Mouse (Mus musculus): ENCODE data around the gene Ppdpf. TPM values are rescaled to one million over a fixed set of nuclear protein-coding genes. Genes with fewer than 3 reads are reported as not detected.

The Ppdpf gene
- polyA plus RNA-seq, 1 experiment from 2014 or later: 402 TPM

DNA sequence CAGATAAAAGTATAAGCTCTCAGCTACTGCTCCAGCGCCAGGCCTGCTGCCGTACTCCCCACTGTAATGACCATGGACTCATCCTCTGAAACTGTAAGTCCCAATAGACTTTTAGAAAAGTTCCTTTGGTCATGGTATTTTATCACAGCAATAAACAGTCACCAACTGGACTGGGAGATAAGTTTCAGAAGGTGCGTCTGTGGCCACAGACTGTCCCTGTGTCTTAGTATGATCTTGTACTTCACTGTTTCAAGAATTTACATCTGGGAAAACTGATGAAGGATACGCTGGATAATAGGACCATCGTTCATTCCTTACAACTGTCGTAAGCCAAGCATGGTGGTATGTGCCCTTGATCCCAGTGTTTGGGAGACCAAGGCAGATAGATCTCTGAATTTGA, 29.0 kb downstream of the Ppdpf start:
- no peak overlapping the region for H3K27ac ChIP-seq (ENCODE audit: low read depth, low read length)
- H3K4me2 ChIP-seq (ENCODE audit: low read depth): no peak overlapping the region
- no peak overlapping the region for H3K4me3 ChIP-seq (ENCODE audit: low read depth, low read length)
- WGBS: 95% methylated on average over 6 of the region's 6 CpGs
- peaks cover 21% of the 10 kb centered on the region for H3K4me1 ChIP-seq (ENCODE audit: control insufficient read depth, insufficient read depth, low read length)
- ATAC-seq (ENCODE audit: insufficient read depth, low FRiP score, low TSS enrichment) (no peak), DNase-seq (ENCODE audit: low spot score) (no peak)
- H3K9me3 ChIP-seq (ENCODE audit: control insufficient read depth, low read length): no peaks in the 10 kb centered on the region
- H3K36me3 ChIP-seq (ENCODE audit: control insufficient read depth, insufficient read depth, low read length): no peaks in the 10 kb centered on the region
- peaks cover 31% of the 10 kb centered on the region for H3K27me3 ChIP-seq (ENCODE audit: control insufficient read depth, insufficient read depth, low read length)
- H3K9ac ChIP-seq (ENCODE audit: low read length): no peak overlapping the region

DNA sequence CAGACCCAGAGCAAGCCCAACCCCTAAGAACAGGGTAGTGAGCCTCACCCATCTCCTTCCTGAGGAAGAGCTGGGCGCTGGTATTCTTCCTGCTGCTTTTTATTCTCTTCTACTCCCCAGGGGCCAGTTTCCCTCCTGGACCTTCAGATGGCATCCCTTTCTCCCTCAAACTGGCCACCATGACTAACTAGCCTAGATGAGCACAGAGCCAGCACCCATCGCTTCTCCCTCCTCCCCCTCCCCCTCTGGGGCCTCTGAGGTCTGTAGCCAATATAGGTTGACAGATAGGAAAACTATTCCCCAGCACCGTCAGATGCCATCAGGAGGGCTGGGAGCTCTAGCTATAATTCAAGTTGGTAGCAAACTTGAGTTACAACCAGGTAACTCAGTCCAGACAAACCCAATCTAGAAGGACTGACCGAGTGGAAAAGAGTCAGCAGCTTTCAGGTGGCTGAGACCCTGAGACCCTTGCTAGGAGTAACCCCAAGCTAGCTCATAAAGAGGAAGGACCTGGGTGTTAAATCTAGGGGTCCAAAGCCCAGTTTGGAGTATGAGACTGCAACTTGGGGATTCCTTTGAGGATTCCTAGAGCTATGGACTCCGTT, 31.9 kb downstream of the Ppdpf start:
- peak overlapping the region; percentile 49; the same call in 1 of the 2 replicates for H3K4me2 ChIP-seq (ENCODE audit: low read depth)
- DNase-seq (ENCODE audit: low spot score) (no peak), ATAC-seq (ENCODE audit: insufficient read depth, low FRiP score, low TSS enrichment) (no peak)
- no peak overlapping the region for H3K4me3 ChIP-seq (ENCODE audit: low read depth, low read length)
- WGBS: 61% methylated on average over 5 of the region's 5 CpGs
- H3K27ac ChIP-seq (ENCODE audit: low read depth, low read length): no peak overlapping the region
- no peak overlapping the region for H3K9ac ChIP-seq (ENCODE audit: low read length)
- no peaks in the 10 kb centered on the region for H3K36me3 ChIP-seq (ENCODE audit: control insufficient read depth, insufficient read depth, low read length)
- H3K9me3 ChIP-seq (ENCODE audit: control insufficient read depth, low read length): no peaks in the 10 kb centered on the region
- peaks cover 2% of the 10 kb centered on the region; the same call in 1 of the 2 replicates for H3K27me3 ChIP-seq (ENCODE audit: control insufficient read depth, insufficient read depth, low read length)
- peaks cover 10% of the 10 kb centered on the region; the same call in 1 of the 2 replicates for H3K4me1 ChIP-seq (ENCODE audit: control insufficient read depth, insufficient read depth, low read length)

DNA sequence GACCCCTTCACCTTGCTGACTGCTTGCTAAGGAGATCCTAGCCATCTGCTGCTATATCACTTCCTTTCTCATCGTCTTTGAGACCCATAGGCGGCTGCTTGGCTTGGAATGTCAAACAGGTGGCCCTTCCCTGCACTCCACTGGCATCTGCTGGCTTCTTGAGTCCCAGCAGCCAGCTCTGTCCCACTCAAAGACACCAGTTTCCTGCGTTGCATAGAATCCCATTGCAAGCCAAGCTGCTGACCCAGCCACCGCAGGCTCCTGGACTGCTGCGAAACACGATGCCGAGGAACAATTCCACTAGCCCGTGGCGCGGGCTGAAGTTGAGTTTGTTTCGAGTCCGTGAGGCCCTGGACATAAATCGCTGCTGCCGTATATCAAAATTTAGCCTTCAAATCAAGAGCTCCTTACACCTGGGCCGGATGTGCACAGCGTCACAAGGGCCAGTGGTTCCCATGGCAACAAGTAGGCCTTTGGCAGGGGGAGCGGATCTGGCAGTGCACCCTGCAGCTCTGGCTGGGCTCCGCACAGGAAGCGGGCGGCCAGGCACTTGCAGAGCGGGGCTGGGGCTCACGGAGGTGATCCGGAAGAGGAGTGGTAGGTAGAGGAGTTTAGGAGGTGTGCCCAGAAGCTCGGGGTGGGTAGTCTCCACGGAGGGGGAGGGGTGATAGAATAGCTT, 32.6 kb downstream of the Ppdpf start, which contains the start of gene Fndc11:
Gene Fndc11 (plus strand): TSS at position 476 of the 679 bp plus-strand sequence.
- Histone ChIP-seq H3K36me3 (ENCODE audit: control insufficient read depth, insufficient read depth, low read length) (no peaks in the 10 kb centered on the region), H3K4me1 (ENCODE audit: control insufficient read depth, insufficient read depth, low read length) (peaks cover 10% of the 10 kb centered on the region; the same call in 1 of the 2 replicates), H3K9me3 (ENCODE audit: control insufficient read depth, low read length) (no peaks in the 10 kb centered on the region), H3K27me3 (ENCODE audit: control insufficient read depth, insufficient read depth, low read length) (no peaks in the 10 kb centered on the region), H3K27ac (ENCODE audit: low read depth, low read length) (0 out of 2 replicates have a peak within 1 kb of the TSS, but pooled peaks have one; percentile 8), H3K9ac (ENCODE audit: low read length) (peak within 1 kb of the TSS; percentile 32), H3K4me3 (ENCODE audit: low read depth, low read length) (peak within 1 kb of the TSS; percentile 23), H3K4me2 (ENCODE audit: low read depth) (peak within 1 kb of the TSS; percentile 49)
- 3% methylated on average over 25 of the region's 25 CpGs for WGBS
- ATAC-seq (ENCODE audit: insufficient read depth, low FRiP score, low TSS enrichment) (0 out of 2 replicates have a peak, but pooled peaks have one; percentile 48), DNase-seq (ENCODE audit: low spot score) (peak; percentile 71)

DNA sequence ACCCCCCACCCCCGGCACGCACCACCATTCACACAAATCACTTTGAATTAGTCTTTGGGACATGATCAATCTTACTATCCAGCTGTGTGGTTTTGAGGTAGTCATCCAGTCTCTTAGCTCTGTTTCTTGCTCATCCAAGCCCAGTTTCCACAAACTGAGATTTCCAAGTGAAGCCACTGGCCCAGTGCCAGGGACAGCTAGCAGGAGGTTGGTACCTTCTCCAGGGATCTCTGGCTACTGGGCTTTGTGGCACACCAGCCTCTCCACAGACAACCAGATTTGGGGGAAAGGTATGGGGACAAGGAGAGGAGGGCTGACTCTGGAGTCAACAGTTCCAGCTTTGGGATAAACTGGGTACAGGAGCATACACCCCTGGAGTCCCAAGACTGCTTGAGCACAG, 33.3 kb downstream of the Ppdpf start:
- H3K36me3 ChIP-seq (ENCODE audit: control insufficient read depth, insufficient read depth, low read length): no peaks in the 10 kb centered on the region
- H3K4me2 ChIP-seq (ENCODE audit: low read depth): peak overlapping the region; percentile 49
- no peak overlapping the region for H3K4me3 ChIP-seq (ENCODE audit: low read depth, low read length)
- no peak overlapping the region for H3K9ac ChIP-seq (ENCODE audit: low read length)
- H3K27me3 ChIP-seq (ENCODE audit: control insufficient read depth, insufficient read depth, low read length): no peaks in the 10 kb centered on the region
- H3K4me1 ChIP-seq (ENCODE audit: control insufficient read depth, insufficient read depth, low read length): peaks cover 10% of the 10 kb centered on the region; the same call in 1 of the 2 replicates
- DNase-seq (ENCODE audit: low spot score) (no peak), ATAC-seq (ENCODE audit: insufficient read depth, low FRiP score, low TSS enrichment) (no peak)
- 54% methylated on average over 2 of the region's 2 CpGs for WGBS
- H3K9me3 ChIP-seq (ENCODE audit: control insufficient read depth, low read length): no peaks in the 10 kb centered on the region
- no peak overlapping the region for H3K27ac ChIP-seq (ENCODE audit: low read depth, low read length)

DNA sequence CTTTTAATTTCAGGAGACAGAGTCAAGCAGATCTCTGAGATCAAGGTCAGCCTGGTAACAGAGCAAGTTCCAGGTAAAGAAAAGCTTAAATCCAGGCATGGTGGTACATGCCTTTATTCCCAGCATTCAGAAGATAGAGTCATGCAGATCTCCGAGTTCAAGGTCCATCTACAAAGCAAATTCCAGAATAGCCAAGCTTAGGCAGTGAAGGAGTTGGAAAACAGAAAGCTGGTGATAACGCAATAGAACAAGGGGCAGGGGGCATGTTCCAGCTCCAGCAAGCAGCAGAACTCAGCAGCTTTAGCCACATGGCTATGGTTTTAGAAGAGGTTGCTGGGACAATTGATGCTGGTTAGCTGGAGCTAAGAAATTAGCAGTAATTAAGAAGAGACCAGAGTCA, 37.9 kb downstream of the Ppdpf start:
- Histone ChIP-seq H3K9ac (ENCODE audit: low read length) (no peak overlapping the region), H3K36me3 (ENCODE audit: control insufficient read depth, insufficient read depth, low read length) (no peaks in the 10 kb centered on the region), H3K4me3 (ENCODE audit: low read depth, low read length) (no peak overlapping the region), H3K4me1 (ENCODE audit: control insufficient read depth, insufficient read depth, low read length) (peaks cover 4% of the 10 kb centered on the region; the same call in 1 of the 2 replicates), H3K27ac (ENCODE audit: low read depth, low read length) (no peak overlapping the region), H3K9me3 (ENCODE audit: control insufficient read depth, low read length) (no peaks in the 10 kb centered on the region), H3K27me3 (ENCODE audit: control insufficient read depth, insufficient read depth, low read length) (no peaks in the 10 kb centered on the region), H3K4me2 (ENCODE audit: low read depth) (no peak overlapping the region)
- ATAC-seq (ENCODE audit: insufficient read depth, low FRiP score, low TSS enrichment) (no peak), DNase-seq (ENCODE audit: low spot score) (no peak)
- WGBS: 93% methylated on average over 2 of the region's 2 CpGs

DNA sequence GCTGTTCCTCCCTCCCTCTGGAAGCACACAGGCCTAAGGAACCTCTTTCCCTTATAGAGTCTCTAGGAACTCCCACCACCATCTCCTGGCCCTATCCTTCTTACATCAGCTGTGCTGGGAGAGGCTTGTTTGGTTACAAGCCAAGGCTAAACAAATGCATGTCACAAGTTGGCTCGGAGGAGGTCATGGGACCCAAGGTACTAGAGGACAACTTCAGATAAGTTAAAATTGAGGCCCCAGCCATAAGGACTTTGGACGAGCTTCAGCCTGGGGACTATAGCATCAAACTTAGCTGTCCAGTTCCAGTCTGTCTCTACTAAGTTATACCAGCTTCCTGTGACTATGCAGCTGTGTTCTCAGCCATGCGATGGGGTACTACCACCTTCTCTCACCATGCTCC, 40.1 kb downstream of the Ppdpf start:
- 89% methylated on average over 3 of the region's 3 CpGs for WGBS
- Histone ChIP-seq H3K4me3 (ENCODE audit: low read depth, low read length) (no peak overlapping the region), H3K4me2 (ENCODE audit: low read depth) (no peak overlapping the region), H3K9me3 (ENCODE audit: control insufficient read depth, low read length) (no peaks in the 10 kb centered on the region), H3K27ac (ENCODE audit: low read depth, low read length) (no peak overlapping the region), H3K9ac (ENCODE audit: low read length) (no peak overlapping the region), H3K36me3 (ENCODE audit: control insufficient read depth, insufficient read depth, low read length) (no peaks in the 10 kb centered on the region), H3K27me3 (ENCODE audit: control insufficient read depth, insufficient read depth, low read length) (no peaks in the 10 kb centered on the region), H3K4me1 (ENCODE audit: control insufficient read depth, insufficient read depth, low read length) (no peaks in the 10 kb centered on the region)
- ATAC-seq (ENCODE audit: insufficient read depth, low FRiP score, low TSS enrichment) (no peak), DNase-seq (ENCODE audit: low spot score) (no peak)

DNA sequence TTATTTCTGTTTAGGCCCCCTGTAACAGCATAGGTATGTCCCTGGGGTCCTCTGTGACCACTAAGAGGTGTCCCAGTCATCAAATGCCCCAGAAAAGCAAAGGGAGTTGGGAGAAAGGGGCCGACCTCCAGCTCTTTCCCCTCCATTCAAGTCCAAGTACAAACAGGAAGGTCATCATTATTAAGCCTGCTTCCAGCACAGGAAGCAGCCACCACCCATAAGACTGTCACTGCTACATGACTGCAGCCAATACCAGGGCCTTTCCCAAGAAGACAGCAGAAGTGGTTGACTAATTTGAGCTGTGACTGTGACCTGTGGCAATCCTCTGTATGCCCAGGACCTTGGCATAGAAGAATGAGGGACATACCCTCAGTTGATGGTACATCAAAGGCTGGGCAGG, 41.3 kb downstream of the Ppdpf start:
- no peak overlapping the region for H3K27ac ChIP-seq (ENCODE audit: low read depth, low read length)
- DNase-seq (ENCODE audit: low spot score) (no peak), ATAC-seq (ENCODE audit: insufficient read depth, low FRiP score, low TSS enrichment) (no peak)
- H3K27me3 ChIP-seq (ENCODE audit: control insufficient read depth, insufficient read depth, low read length): no peaks in the 10 kb centered on the region
- no peak overlapping the region for H3K9ac ChIP-seq (ENCODE audit: low read length)
- H3K4me2 ChIP-seq (ENCODE audit: low read depth): no peak overlapping the region
- H3K4me1 ChIP-seq (ENCODE audit: control insufficient read depth, insufficient read depth, low read length): no peaks in the 10 kb centered on the region
- H3K4me3 ChIP-seq (ENCODE audit: low read depth, low read length): no peak overlapping the region
- H3K36me3 ChIP-seq (ENCODE audit: control insufficient read depth, insufficient read depth, low read length): no peaks in the 10 kb centered on the region
- 78% methylated on average over 1 of the region's 1 CpGs for WGBS
- H3K9me3 ChIP-seq (ENCODE audit: control insufficient read depth, low read length): no peaks in the 10 kb centered on the region

DNA sequence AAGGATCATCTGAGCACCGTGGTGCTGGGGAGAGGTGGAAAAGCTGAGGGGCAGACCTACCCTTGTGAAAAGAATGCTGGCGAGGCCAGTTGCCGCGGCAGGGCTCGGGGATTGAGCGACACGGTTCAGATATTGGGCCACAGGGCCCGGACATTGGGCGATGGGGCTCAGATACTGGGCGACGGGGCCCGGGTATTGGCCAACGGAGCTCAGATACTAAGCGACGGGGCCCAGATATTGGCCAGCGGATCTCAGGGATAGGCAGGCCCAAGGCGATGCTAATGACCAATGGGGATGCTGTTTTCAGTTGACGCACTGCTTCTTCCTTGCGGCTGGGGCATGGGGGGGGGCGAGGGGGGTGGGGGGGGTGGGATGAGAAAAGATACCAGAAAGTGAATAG, 44.1 kb downstream of the Ppdpf start:
- Histone ChIP-seq H3K36me3 (ENCODE audit: control insufficient read depth, insufficient read depth, low read length) (no peaks in the 10 kb centered on the region), H3K4me1 (ENCODE audit: control insufficient read depth, insufficient read depth, low read length) (no peaks in the 10 kb centered on the region), H3K9me3 (ENCODE audit: control insufficient read depth, low read length) (no peaks in the 10 kb centered on the region), H3K9ac (ENCODE audit: low read length) (no peak overlapping the region), H3K27ac (ENCODE audit: low read depth, low read length) (no peak overlapping the region), H3K4me3 (ENCODE audit: low read depth, low read length) (no peak overlapping the region), H3K4me2 (ENCODE audit: low read depth) (no peak overlapping the region), H3K27me3 (ENCODE audit: control insufficient read depth, insufficient read depth, low read length) (no peaks in the 10 kb centered on the region)
- ATAC-seq (ENCODE audit: insufficient read depth, low FRiP score, low TSS enrichment) (no peak), DNase-seq (ENCODE audit: low spot score) (no peak)
- 80% methylated on average over 20 of the region's 20 CpGs for WGBS

DNA sequence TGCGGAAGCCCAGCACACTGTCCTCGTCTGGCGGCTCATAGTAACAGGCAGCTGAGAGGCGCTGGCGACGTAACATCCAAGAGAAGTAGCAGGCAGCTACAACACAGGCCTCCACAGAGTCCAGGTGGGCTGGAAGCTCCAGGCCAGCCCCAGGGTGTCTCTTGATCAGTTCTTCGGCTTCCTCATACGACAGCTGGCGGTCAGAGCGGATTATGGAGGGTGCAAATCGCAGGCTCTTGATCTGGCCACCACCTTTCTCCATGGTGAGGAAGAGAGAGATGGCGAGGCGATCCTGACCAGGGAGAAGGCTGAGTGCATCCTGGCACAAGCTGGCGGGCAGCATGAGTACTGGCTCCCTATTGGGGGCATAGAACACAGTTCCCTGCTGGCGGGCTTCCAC, 46.4 kb downstream of the Ppdpf start:
- H3K9ac ChIP-seq (ENCODE audit: low read length): no peak overlapping the region; the same call in 1 of the 2 replicates
- H3K27ac ChIP-seq (ENCODE audit: low read depth, low read length): no peak overlapping the region
- H3K27me3 ChIP-seq (ENCODE audit: control insufficient read depth, insufficient read depth, low read length): no peaks in the 10 kb centered on the region
- H3K4me1 ChIP-seq (ENCODE audit: control insufficient read depth, insufficient read depth, low read length): no peaks in the 10 kb centered on the region
- ATAC-seq (ENCODE audit: insufficient read depth, low FRiP score, low TSS enrichment) (no peak), DNase-seq (ENCODE audit: low spot score) (no peak)
- H3K4me2 ChIP-seq (ENCODE audit: low read depth): no peak overlapping the region
- H3K36me3 ChIP-seq (ENCODE audit: control insufficient read depth, insufficient read depth, low read length): no peaks in the 10 kb centered on the region
- no peak overlapping the region for H3K4me3 ChIP-seq (ENCODE audit: low read depth, low read length)
- no peaks in the 10 kb centered on the region for H3K9me3 ChIP-seq (ENCODE audit: control insufficient read depth, low read length)
- 91% methylated on average over 15 of the region's 15 CpGs for WGBS
